Mouse (Mus musculus) cerebellum, adult 9-11 months (tissue): ENCODE results near the gene Nosip.

ENCODE experiments used
- DNase-seq: peaks from one replicate; pipeline ENCODE4 v3.0.0; 2022

The Nosip gene

DNA sequence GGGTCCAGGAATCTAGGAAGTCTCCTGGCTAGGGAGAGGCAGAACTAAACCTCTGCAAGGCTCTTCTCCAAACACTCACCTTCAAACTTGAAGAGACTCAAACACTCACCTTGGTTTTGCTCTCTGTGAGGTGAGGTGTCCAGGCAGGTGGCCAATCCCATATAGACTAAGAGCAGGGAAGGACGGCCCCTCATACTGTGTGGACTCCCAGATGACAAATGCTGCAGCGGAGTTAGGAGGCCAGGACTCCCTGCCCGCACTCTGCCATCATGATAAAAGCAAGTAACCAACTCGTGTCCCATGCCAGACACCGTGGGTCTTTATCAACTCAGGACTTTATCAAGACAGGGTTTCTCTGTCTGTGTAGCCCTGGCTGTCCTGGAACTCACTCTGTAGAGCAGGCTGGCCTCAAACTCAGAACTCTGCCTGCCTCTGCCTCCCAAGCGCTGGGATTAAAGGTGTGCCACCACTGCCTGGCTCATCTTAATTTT, 1.6 kb upstream of the Nosip start:
- DNase-seq: peak; percentile 52

DNA sequence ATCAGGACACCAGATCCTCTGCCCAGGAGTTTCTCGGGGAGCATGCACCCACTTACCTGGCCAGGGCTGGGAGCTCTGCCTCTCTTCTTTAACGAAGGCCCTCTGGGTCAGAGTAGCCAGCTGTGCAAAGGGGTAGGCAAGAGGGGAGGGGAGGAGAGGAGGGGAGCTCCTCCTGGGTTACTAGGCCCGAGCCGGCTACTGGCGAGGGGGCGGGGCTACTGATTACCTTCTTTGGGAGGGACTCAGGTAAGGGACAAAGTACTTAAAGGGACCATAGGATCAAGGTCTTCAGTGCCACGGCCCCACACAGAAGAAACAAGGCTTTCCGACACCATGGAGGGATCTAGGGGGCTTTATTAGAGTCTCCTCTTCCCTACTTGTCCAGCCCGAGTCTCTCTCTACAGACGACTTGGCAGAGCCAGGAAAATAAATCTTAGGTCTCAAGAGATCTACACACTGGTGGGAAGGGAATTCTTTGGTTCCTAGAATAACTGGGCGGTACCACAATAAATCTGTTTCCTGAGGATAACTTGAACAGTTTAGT, 625 bp upstream of the Nosip start:
- DNase-seq: peak; percentile 73

DNA sequence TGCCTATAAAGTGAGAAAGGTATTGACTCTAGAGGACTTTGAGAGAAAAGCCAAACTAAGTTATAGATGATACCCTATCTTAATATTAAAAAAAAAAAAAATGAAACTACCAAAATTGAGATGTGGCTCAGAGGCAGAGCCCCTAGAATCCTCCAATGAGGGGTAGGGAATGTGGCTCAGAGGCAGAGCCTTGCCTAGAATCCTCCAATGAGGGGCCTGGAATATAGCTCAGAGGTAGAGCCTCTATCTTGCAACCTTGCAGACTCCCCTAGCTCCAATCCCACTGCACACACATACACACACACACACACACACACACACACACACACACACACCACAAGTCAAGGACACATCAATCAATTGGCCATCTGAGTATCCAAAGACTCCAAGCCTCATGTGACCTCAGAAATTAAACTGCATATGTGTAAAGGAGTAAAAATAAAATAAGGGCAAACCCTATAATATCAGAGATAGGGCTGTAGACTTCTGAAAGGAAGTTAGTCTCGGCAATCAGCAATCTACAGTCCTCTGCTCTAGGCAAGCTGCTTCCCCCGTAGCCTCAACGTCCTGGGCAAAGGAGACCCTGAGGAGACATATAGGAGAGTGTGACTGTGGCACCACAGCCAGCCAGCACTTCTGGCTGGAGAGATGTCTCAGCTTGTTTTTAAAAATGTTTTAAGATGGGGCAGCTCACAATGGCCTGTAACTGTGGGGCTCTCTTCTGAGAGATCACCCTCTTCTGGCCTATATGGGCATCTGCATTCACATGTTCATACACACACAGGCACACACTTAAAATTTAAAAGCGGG, 5.2 kb downstream of the Nosip start:
- no peak for DNase-seq

DNA sequence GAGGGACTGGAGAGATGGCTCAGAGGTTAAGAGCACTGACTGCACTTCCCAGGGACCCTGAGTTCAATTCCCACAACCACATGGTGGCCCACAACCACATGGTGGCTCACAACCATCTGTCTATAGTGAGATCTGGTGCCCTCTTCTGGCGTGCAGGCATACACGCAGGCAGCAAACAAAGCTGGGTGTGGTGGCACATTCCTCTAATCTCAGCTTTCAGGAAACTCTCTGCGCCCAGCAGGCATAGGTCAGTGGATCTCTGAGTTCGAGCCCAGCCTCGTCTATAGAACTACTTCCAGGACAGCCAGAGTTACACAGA, 5.7 kb downstream of the Nosip start:
- DNase-seq: peak; percentile 34

DNA sequence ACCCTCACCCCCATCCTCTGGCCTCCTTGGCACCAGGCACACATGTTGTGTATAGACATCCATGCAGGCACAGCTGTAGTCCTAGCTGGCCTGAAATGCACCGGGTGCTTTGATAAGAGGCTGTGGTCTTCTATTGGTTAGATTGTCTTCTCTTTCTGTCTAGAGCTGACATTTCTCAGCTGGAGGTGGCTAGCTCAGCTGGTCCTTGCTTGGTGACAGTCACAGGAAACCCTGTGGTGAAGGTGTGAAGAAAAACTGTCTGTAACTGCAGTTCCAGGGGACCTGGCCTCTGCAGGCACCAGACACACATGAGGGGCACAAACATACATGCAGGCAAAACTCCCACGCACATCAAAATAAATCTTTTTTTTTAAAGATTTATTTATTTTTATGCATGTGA, 7.4 kb downstream of the Nosip start:
- no peak for DNase-seq

DNA sequence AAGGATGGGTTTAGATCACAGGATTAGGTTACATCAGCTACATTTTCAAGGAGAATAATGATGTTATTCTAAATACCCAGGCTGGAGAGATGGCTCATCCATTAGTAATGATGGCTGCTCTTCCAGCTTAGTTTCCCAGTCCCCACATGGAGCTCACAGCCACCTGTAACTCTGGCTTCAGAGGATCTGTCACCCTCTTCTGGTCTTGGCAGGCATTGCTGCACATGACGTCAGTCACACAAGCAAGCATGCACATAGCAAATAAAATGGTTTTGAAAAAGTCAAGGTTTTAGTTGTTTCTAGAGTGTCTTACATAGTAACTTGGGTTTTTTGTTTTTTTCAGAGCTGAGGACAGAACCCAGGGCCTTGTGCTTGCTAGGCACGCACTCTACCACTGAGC, 10.0 kb downstream of the Nosip start:
- no peak for DNase-seq

DNA sequence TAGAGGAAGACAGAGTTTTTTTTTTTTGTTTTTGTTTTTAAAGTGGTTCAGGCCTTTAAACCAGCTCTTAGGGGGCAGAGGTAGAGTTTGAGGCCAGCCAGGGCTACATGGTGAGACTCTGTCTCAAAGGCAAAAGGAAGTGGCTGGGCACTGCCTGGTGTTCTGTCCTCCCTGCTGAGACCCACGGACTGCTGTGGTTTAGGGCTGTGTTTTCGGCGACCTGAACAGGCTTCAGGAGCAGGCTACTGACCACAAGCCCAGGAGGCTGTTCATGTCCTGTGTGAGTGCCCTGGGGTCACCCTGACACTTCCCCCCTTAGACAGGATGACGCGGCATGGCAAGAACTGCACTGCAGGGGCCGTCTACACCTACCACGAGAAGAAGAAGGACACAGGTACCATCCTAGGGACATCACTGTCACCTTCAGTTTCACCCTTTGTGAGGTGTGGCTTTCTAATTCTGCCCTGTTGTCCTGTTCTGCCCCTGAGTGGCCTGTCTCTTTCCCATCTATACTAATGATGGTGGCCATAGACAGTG, 11.0 kb downstream of the Nosip start:
- DNase-seq: no peak

DNA sequence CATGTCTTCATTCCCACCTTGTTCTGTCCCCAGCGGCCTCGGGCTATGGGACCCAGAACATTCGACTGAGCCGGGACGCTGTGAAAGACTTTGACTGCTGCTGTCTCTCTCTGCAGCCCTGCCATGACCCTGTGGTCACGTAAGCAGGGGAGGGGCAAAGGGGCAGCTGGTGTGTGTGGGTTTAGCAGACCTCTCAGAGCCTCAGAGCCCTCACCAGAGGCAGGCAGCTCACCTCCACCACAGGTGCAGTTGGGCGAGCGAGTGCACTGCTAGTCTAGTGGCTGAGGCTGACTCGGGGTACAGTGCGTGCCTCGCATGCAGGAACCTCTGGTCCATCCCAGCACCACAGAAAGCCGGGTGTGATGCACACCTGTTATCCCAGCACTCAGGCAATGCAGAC, 11.7 kb downstream of the Nosip start:
- DNase-seq: no peak

DNA sequence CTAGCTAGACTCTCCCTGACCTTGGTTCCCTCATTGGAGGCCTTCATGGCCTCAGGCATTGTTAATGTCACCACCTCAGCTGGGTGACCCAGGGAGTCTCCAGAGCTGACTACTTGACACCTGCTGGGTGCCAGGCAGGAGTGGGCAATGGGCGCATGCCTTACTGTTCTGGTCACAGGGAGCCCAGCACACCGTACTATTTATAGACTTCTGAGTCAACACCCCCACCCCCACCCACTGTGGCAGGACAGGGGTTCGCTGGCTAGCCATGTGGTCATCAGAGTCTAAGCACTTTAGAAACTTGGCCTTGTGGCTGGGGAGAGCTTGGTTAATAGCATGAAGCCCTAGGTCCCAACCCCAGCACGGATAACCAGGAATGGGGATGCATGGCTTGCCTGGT, 13.2 kb downstream of the Nosip start:
- DNase-seq: no peak

DNA sequence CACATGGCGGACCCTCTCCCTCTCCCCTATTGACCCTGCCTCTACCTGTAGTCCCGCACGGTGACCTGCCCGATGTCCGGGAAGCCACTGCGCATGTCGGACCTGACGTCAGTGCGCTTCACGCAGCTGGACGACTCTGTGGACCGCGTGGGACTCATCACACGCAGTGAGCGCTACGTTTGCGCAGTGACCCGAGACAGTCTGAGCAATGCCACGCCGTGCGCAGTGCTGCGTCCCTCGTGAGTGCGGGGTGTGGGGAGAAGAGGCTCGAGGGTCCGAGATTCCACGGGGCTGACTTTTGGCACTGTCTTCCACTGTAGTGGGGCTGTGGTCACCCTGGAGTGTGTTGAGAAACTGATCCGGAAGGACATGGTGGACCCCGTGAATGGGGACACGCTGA, 14.3 kb downstream of the Nosip start:
- DNase-seq: no peak

DNA sequence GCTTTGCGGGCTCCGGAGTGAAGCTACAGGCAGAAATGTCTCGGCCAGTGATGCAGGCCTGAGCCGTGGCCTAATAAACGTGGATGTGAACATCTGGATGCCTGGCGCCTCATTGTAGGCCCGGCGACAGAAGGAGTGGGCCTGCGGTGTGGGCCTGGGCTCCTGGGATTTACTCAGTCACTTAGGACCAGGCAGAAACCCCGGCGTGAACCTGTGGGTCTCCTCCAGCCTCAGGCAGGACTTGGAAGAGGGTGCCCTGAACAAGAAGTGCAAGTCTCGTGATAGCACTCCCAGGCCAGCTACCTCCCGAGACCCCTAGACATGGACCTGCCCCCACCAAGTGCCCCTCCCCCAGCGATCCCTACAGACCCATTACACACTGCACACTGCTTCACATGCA, 15.1 kb downstream of the Nosip start:
- DNase-seq: no peak

DNA sequence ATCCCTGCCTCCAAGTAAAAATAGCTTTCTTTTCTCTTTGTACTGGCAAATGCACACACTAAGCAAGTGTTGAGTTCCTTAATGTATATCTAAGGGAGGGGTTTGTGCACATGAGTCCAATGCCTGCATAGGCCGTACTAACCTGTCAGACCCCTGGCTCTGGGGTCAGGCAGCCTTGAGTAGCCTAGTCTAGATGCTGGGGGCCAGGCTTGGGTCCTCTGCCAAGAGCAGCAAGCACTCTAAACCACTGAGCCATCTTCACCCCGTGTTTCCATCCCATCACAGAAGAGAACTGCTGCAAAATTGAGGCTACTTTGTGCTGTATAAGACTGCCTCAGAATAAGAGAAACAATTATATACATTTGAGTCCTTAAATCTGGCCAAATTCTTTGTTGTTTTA, 15.6 kb downstream of the Nosip start:
- DNase-seq: no peak

DNA sequence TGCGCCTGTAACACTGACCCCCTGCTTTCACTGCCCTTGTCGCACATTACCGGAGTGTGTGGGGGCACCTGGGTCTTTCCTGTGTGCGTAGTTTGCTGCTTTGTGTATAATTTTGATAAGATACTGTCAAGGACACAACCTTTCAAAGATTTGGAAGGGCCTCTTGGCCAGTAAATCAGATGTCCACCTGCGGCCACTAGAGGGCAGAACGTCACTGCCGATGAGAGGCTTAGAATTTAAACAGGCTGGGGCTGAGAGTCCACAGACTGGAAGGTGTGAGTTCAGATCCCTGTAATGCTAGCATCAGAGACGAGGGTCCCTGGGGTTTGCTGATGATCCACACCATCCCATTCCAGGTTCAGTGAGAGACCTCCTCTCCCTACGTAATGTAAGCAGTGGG, 16.3 kb downstream of the Nosip start:
- peak; percentile 62 for DNase-seq

DNA sequence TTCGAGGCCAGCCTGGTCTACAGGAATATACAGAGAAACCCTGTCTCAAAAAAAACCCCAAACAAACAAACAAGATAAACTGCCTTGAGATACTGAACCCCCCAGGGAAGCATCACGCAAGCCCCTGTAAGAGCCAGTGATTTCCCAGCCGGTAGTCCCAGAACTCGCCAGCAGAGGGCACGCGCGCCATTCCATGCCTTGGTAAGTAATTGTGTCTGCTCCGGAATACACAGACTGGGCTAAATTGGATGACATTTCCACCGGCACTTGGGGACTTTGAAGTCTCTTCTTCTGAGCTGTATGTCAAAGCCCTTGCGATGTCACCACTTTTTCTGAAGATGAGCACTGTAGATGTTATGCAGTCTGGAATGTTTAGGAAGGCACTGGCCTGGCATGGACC, 17.6 kb downstream of the Nosip start:
- peak; percentile 80 for DNase-seq

DNA sequence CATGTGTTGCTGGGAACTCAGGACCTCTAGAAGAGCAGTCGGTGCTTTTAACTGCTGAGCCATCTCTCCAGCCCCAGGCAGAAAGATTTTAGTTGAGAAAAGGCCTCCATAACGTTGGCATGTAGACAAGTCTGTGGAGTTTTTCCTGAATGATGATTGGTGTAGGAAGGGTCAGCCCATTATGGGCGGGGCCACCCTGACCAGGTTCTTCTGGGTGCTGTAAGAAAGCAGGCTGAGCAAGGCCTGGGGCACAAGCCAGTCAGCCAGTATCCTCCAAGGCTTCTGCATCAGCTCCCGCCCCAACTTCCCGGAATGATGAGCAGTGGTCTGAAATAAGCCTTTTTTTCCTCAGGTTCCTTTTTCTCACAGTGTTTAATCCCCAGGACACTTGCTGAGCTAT, 18.8 kb downstream of the Nosip start:
- no peak for DNase-seq

DNA sequence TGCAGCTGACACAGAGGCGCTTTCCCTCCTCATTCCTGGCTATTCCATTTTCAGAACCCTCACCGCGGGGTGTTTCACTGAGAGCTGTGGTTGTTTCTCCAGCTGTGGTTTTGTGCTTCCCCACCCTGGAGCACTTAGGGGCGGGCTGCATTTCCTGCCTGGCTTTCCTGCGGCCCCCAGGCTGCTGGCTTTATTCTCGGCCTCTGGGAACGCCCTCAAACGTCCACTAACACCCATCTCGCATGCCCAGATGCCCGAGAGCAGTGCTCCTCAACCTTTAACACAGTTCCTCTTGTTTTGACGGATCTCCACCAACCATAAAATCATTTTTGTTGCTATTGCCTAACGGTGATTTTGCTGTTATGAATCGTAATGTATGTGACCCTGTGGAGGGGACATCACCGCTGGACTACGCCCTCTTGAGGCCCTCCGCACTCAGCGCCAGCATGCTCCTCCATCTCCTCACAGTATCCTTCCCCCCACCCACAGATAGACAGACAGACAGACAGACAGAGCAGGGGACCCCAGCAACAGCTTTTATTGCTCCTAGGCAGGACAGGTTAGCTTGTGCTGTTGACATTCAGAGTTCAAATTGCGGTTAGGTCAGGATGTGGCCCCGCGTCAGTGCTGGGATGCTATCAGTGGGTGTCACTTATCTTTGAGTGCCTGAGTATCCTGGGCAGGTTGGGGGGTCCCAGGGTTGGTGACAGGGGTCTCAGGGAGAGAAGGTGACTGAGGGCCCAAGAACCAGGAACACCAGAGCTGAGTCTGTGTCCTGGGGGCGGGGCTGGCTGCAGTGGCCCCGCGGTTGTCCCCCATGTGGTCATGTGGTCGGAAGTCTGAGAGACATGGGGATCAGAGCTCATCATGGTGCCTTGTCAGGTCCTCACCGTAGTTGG, 20.4 kb downstream of the Nosip start:
- DNase-seq: no peak

DNA sequence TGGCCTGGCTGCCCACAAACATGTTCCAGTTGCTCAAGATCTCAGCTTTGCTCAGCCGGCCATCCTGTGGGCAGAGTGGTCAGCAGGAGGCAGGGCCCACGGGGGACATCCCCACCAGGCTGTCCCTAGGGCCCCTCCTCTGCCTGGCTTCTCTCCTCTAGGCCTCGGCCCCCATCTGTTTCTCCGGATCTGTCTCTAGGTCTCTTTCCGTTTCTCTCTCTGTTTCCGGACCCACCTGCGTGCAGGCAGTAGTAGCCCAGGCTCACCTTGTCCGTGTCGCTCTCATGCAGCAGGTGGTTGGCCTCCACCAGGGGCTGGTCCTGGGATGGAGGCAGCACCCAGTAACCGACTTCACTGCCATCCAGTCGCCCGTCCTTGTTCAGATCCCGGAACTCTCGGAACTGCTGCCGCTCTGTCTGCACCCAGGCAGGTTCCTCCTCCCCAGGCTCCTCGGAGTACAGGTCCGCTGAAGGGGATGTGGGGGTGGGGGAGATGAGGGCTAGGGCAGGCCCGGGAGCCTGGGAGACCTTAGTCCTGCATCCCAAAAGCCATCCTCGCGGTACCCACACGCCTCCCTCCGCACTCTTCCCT, 21.2 kb downstream of the Nosip start:
- no peak for DNase-seq

DNA sequence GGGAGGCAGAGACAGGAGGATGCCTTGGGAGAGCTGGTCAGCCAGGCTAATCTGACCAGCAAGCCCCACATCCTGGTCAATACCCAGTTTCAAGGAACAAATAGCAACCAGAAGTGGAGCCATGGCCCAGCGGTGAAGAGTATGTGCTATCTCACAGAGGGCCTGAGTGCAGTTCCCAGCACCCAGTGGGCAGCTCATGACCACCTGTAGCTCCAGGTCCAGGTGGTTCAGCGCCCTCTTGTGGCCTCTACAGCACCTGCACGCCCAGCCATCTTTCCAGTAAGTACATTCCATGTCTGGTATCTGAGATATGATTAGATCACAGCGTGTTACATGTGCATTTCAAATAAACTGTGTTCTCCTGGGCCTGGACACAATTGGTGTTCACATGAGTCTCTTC, 23.9 kb downstream of the Nosip start:
- DNase-seq: no peak

DNA sequence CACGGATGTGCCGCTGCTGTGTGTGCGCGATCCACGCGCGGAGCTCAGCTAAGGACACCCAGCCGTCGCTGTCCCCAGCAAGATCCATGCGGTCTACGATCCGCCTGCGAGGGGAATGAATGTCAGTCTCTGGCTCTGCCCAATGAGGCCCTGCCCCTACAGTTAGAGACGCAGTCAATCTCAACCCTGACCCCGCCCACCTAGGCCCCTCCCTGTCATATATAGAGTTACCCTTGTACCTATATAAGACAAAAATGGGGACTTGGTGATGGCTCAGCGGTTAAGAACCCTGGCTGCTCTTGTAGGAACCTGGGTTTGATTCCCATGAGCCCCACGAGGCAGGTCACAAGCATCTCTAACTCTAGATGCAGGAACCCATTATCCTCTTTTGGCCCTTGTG, 26.4 kb downstream of the Nosip start:
- DNase-seq: no peak

DNA sequence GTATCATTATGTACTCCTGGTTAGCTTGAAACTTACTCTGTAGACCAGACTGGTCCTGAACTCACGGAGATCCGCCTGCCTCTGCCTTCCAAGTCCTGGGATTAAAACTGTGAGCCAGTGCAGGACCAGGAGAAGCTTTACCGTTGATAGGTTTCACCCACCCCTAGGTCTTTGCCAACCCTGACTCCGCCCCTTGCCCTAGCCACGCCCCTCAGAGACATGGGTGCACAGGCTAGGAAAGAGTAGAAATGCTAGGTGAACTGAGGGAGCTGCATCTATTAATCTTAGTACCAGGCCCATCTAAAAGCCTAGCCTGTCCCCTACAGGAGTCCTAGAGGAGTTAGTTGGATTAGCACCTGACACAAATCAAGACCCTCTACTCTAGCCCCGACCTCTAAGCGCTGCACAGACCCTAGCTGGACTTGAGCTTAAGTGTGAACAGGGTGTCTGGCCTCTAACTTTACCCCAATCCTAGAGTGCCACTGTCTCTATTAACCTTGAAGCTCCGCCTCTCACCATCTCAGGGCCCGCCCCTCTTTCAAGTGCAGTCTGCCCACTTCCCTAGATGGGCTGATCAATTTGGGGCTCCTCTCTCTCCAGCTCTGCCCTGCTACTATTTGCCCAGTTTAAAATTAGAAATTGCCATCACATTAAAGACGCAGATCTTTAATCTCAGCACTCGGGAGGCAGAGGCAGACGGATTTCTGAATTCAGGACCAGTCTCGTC, 28.2 kb downstream of the Nosip start:
- no peak for DNase-seq

DNA sequence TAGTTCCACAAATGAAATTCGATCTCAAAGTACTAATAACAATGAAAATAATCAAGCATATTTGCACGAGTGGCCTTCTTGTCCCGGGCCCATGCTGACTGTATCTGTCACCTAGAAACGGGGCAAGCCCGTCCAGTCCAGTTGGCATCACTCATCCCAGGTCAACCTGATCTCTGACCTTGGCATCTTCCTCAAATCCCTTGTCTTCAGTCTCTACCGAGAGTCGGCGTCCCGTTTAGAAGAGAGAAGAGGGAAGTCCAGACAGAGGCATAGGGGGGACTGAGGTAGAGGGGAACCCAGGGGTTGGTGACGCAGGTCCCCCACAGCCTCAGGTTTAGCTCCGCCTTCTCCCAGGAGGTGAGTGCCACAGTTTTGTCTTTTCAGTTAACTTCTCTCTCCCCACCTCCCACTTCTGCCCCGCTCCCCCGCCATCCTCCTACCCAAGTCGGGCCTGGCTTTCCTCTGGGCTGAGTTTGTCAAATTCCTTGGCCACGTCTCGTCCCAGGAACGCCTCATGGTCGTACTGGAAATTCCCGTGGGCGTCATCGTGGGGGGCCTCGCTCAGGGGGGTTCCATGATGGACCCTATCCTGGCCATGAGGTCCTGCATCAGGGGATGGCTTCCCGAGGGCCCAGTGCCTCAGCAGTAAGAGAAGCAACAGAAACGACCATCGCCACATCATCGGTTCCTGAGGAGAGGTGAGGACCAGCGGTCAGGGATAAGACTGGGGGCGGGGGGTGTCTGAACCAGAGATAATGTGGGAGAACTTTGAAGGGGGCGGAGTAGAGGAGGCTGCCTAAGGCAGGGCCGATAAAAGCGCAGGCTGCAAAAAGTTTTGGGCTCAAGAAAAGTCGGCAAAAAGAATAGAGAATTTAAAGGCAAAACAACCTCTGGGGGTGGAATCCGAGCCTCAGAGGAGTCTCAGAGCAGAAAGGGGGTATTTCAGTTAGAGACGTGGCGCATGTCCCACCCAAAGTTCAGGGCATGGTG, 29.1 kb downstream of the Nosip start:
- no peak for DNase-seq
